Mouse (Mus musculus) megakaryocyte-erythroid progenitor cell, adult 5-6 weeks (primary cell): ENCODE results near the gene Grpel1. TPM values are rescaled to one million over a fixed set of nuclear protein-coding genes. Genes with fewer than 3 reads are reported as not detected.

Source experiments
- ATAC-seq: replicated peaks from 2 replicates; pipeline ENCODE4 v1.8.0; 2016; ENCODE audit warnings: mild to moderate bottlenecking, inconsistent platforms; ENCODE audit not compliant: severe bottlenecking, poor library complexity, low FRiP score, low TSS enrichment
- total RNA-seq, 2 experiments: library from RNA; stranded (forward) in 1 of 2; stranded (reverse) in 1 of 2; fragments of 200-1000, 215-1000 nt in 1 of 2; fragments of >200 nt in 1 of 2; fragmentation: Nextera tagmentation in 1 of 2; gene quantifications; 2 replicates each; pipeline ENCODE4 v1.2.3; 2014 to 2017

Gene Grpel1
- total RNA-seq, 2 experiments from 2014 or later, result 28.8 to 40.2 TPM

- ATAC-seq, result peak; percentile 30; the same call in 1 of the 2 replicates
Observed at GRCm38 (mm10) chr5:36458926-36459325, 5.9 kb upstream of the Grpel1 start.

DNA sequence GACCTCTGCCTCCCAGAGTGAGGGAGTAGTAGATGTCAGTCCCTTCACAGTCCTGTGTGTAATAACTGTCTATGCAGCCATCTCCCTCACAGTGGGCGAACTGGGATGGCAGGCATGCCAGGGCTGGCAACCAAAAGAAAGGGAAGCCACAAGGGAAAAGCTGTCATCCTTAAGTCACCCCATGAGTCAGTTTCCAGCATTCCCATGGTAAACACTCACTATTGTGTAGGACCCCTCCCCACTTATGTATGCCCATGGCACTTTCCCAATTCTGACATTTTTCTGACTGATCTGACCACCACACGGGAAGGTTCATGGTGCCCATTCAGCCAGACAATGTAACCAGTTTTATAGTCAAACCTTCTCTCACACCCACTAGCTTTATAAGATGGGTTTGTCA lies 4.1 kb upstream of the Grpel1 start:
- no peak for ATAC-seq

DNA sequence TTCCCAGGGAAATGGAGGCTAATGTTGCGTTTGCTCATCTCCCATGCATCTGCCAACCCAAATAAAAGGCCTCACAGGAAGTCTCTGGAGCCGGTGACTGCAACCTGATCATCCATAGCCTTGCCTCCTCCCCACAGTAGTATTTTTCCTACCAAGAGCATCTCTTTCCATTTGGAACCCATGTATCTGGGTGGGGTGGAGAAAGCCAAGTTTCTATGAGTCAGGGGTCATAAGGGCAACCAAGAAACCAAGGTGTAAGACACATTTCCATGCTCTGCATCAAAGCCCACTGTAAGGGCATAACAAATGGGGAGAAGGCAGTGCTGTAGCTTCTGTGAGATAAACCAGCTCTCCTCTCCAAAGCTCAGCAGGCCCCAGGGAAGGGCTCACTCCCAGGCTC lies 3.6 kb upstream of the Grpel1 start:
- no peak for ATAC-seq

DNA sequence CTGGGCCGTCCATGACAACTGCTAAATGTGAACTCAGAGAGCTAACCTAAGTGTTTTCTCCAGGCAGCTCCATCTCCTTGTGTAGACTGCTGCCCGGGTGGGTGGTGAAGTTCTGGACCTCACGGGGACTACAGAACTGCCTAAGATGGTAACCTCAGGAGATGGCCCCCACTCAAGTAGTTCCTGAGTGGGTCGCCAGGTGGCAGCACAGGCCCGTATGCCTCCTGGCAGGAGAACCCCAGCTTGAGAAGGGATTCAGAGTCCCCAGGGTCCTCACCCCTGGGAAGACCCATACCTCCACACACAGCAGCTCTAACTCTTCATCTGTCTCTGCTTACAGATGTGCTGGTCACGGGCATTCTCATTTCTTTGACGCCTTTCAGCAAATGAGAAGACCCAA lies 2.0 kb upstream of the Grpel1 start:
- ATAC-seq, result peak; percentile 46

DNA sequence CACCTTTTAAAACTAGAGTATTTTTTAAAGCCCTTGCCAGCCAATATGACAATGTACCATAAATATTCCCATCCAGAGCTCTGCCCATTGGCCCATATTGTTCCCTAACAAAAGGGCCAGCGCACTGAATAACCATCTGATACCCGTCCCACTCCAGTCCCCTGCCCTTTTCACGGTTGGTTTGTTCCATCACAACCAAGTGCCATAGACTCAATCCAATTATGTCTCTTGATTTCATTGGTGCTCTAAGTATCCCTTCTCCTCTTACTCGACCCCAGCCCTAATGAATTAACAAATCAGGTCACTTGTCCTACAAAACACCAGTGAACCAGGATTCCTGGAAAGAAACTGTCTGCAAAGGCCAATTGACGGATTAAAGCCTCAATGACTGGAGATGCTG lies 1.4 kb upstream of the Grpel1 start:
- ATAC-seq, result no peak

- ATAC-seq, result no peak
Observed at GRCm38 (mm10) chr5:36465889-36466288, 1.1 kb downstream of the Grpel1 start.

GRCm38 (mm10) chr5:36471206-36471605 lies 6.4 kb downstream of the Grpel1 start:
- no peak for ATAC-seq

DNA sequence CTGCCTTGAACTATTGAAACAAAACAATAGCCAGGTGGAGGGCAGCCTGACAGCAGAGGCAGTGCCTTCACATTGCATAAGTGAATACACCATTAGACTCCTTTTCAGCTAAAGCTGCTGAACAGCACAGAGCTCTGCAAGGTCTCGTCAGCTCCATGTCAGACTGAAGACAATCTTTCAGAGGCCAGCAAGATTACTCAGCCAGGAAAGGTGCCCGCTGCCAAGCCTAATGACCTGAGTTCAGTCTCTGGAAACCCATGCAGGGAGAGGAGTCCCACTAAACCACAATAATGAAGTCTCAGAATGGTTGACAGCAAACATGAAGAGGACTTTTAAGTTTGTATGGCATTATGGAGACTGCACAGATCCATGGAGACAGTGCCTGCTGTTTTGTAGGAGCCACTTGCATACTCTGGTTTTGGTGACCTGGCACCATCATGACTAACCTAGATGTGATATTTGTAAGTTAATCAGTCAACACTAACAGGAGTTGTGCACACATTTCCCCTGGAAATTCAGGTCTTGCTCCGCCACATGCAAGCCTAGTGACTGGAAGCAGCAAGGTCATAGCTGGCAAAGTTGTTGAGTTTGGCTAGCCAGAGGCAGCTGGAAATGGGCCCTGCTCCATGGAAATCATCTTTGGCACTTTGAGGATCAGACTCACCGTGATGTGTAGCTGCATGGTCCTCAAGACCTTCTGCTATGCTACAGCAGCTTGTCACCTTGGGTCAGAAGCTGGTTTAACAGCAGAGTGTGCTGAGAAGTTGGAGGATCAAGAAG lies 8.3 kb downstream of the Grpel1 start:
- ATAC-seq, result no peak

DNA sequence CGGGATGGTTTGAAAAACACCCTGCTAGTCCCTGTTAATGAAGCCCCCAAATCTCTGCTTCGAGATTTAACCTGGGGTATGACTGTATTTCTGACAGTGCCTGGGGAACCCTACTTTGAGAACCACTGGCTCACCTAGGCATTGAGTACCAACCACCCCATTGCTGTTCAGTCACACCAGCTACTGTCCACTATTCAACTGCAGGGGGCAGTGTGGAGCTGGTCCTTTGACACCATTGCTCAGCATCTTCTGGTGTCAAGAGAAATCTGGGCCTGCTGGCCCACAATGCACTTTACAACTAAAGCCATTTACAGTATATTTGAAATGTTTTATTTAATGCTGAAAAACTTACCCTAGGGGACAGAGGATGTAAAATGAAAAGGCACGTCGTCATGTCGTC lies 9.5 kb downstream of the Grpel1 start:
- ATAC-seq, result peak; percentile 86

DNA sequence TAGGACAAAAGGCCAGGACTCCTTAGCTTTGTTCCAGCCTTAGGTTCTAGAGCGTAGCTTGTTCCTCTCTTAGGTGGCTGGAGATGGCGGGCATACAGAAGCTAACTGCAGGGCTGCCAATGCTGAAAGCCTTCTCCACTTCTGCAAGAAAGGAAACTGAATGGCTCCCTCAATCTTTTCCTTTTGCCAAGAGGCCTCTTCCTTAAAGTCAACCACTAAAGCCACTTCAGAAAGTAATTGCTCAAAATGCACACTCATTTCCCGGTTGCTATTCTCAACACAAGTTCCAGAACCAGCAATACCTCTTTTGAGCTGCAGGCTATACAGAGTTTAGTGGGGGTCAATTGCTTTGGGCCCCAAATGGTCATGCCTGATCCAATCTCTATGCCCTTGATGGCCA lies 12.7 kb downstream of the Grpel1 start:
- ATAC-seq, result no peak

DNA sequence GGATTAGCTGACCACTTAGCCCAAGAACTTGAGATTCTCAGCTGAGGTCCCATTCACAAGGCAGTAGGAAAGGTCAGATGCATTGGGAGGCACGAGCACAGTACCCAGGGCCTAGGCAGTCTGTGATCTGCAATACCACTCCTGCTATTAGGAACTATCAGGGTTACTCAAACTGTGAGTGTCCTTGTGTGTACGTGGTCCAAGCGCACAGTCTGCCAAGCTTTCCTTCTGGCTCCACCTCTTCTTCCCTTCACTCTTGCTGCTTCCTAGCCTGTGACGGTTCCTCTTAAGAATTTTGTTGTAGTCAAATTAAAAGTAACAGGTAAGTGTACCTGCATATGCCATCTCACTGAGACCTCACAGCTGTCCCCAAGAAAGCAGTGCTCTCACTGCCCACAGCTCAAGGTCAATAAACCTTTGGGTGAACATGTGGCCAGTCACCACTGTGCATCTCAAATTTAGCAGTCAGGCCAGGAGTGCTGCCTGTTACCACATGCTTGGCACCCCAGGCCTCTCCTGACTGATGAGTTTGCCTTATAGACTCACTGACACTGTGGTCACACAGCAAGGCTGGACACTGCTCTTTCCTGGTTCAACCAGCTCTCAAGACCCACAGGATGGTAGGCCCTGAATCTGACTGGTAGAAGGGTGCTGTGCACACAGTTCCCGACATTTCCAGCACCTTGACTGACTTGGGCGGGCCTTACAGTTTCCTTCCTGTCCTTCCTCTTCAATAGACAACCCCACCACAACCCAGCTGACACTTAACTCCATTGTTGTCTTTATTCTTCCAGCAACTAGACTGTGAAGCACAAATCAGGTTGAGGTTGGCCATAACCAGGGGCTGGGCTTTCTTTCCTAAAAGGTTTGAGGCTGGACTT lies 14.0 kb downstream of the Grpel1 start:
- no peak for ATAC-seq

DNA sequence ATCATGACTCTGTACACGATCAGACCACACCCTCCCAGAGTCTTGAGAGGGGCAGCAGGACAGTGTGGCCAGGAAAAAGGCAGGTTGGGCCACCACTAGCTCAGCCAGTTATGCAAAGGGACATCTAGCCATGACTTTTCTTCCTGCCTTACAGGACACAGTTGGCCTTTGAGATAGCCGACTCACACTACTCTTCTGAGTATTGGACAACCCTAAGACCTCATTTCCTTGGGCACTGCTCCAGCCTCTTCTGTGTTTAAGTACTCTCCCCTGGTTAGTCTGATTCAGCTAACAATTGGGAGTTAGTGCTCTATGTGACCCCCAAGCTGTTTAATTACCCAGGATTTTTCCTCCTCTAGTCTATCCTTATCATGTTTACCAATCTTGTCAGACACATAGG lies 14.9 kb downstream of the Grpel1 start:
- ATAC-seq, result no peak

GRCm38 (mm10) chr5:36480398-36480797 lies 15.6 kb downstream of the Grpel1 start:
- no peak for ATAC-seq

DNA sequence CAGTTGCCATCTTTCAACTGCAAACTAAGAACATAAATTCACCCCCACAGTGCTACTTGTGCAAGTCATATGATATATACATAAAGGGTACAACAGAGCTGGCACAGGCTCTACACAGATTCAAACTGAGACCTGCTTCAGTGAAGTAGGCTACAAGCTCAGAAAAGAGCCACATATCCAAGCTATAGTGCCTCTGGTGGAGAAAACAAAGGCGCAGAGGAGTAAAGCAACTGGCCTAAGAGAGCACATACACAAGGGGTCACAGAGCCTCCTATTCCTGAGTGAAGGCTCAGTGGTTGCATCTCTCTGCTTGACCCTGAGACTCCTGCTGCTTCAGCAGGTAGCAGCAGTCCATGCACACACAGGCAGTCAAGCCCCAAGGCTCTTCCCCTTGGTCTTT lies 16.3 kb downstream of the Grpel1 start:
- ATAC-seq, result no peak

GRCm38 (mm10) chr5:36483203-36484101 lies 18.7 kb downstream of the Grpel1 start:
- ATAC-seq, result peak; percentile 4; the same call in 1 of the 2 replicates

- ATAC-seq, result peak; percentile 93
Observed at GRCm38 (mm10) chr5:36484171-36484990, 19.6 kb downstream of the Grpel1 start, which contains the start of the genes Tada2b and Ccdc96. TSS of gene Tada2b (minus strand) at chr5:36484285. TSS of gene Ccdc96 (plus strand) at chr5:36484588.

GRCm38 (mm10) chr5:36485306-36485705 lies 20.5 kb downstream of the Grpel1 start:
- ATAC-seq, result no peak

GRCm38 (mm10) chr5:36489225-36489624 lies 24.4 kb downstream of the Grpel1 start:
- no peak for ATAC-seq

GRCm38 (mm10) chr5:36493919-36494318 lies 29.1 kb downstream of the Grpel1 start:
- ATAC-seq, result no peak
